Mouse (Mus musculus) thymus, postnatal 10 days (tissue): ENCODE results near the gene Nacad.

Experiments used
- DNase-seq, 2 experiments: peaks; one replicate each; pipeline ENCODE4 v3.0.0; 2021; ENCODE audit warnings: low spot score in 2 of 2

Nacad gene

GRCm38 (mm10) chr11:6603887-6604603, 1.8 kb downstream of the Nacad start:
- DNase-seq: no peak

GRCm38 (mm10) chr11:6603224-6603623, 2.6 kb downstream of the Nacad start:
- no peak for DNase-seq

- no peak for DNase-seq
Observed at GRCm38 (mm10) chr11:6602662-6603061, 3.2 kb downstream of the Nacad start.

- DNase-seq: no peak
Observed at GRCm38 (mm10) chr11:6601649-6602480, 4.0 kb downstream of the Nacad start.

- DNase-seq: no peak
Observed at GRCm38 (mm10) chr11:6600284-6600944, 5.4 kb downstream of the Nacad start.

- no peak for DNase-seq
Observed at GRCm38 (mm10) chr11:6599831-6600230, 6.0 kb downstream of the Nacad start.

GRCm38 (mm10) chr11:6599011-6599681, 6.7 kb downstream of the Nacad start:
- no peak for DNase-seq

- no peak for DNase-seq
Observed at GRCm38 (mm10) chr11:6598191-6598889, 7.5 kb downstream of the Nacad start.

- no peak for DNase-seq
Observed at GRCm38 (mm10) chr11:6597523-6597922, 8.3 kb downstream of the Nacad start.

GRCm38 (mm10) chr11:6596616-6597015, 9.2 kb downstream of the Nacad start:
- DNase-seq: no peak

- no peak for DNase-seq
Observed at GRCm38 (mm10) chr11:6596205-6596604, 9.6 kb downstream of the Nacad start.

GRCm38 (mm10) chr11:6595339-6595738, 10.5 kb downstream of the Nacad start:
- no peak for DNase-seq

GRCm38 (mm10) chr11:6594845-6595244, 11.0 kb downstream of the Nacad start:
- no peak for DNase-seq

GRCm38 (mm10) chr11:6593406-6593805, 12.4 kb downstream of the Nacad start:
- DNase-seq: no peak

GRCm38 (mm10) chr11:6590933-6591675, 14.7 kb downstream of the Nacad start:
- DNase-seq: no peak

- no peak for DNase-seq
Observed at GRCm38 (mm10) chr11:6589838-6590237, 16.0 kb downstream of the Nacad start.

- no peak for DNase-seq
Observed at GRCm38 (mm10) chr11:6588295-6588694, 17.6 kb downstream of the Nacad start.

- DNase-seq: no peak
Observed at GRCm38 (mm10) chr11:6587249-6587940, 18.5 kb downstream of the Nacad start.

- DNase-seq: no peak
Observed at GRCm38 (mm10) chr11:6586660-6587059, 19.2 kb downstream of the Nacad start.

GRCm38 (mm10) chr11:6585748-6586147, 20.1 kb downstream of the Nacad start:
- DNase-seq: no peak
